Mouse (Mus musculus) c-Kit-positive CD71-positive TER-119-negative erythroid progenitor cells, embryonic 14.5 days (primary cell): ENCODE data around the gene Nos1ap.

Experiments
- DNase-seq: peaks from one replicate; pipeline ENCODE4 v3.0.0-alpha.2; 2013; ENCODE audit warnings: low read depth

The Nos1ap gene

GRCm38 (mm10) chr1:170353335-170353734 lies 236.3 kb downstream of the Nos1ap start:
- DNase-seq, result no peak

- no peak for DNase-seq
Measured at GRCm38 (mm10) chr1:170351080-170351479, 238.6 kb downstream of the Nos1ap start.

- no peak for DNase-seq
Measured at GRCm38 (mm10) chr1:170346266-170346665, 243.4 kb downstream of the Nos1ap start.

DNA sequence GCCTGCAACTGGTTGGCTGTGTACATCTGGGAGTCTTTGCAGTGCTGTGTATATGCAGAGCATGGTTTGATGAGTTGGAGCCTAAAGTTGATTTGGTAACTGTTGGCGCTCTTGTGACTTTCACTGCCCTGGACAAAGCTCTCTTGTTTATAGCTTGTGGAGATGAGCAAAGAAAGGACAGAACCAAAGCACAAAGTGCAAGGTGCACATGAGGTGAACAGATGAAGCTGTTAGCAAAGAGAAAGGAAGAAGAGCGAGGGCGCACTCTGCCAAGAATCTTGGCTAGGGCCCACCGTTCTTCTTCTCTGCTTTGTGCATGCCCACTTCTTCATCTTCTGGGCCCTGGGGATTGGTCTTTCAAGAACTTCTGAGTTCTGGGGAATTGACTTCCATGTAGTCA lies 245.8 kb downstream of the Nos1ap start:
- no peak for DNase-seq

DNA sequence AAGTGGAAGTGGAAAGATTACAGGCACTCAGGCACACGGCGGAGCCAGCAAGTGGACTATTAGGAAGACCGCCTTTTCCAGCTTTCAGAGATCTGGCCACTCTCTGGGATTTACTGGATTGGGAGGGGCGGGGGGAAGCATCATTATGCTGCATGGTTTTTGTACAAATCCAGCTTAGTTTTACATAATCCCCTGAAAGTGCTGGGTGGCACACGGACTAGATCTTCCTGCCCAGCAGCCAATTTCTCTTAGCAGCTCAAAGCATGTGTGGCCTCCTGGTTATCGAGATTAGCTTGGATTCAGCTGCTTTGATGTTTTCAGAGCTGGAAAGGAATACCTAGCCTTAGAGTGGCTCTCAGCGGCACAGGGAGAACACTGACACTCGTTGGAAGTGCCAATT lies 246.6 kb downstream of the Nos1ap start:
- no peak for DNase-seq

- no peak for DNase-seq
Measured at GRCm38 (mm10) chr1:170339943-170340342, 249.7 kb downstream of the Nos1ap start.

- DNase-seq, result no peak
Measured at GRCm38 (mm10) chr1:170332775-170333174, 256.9 kb downstream of the Nos1ap start.

DNA sequence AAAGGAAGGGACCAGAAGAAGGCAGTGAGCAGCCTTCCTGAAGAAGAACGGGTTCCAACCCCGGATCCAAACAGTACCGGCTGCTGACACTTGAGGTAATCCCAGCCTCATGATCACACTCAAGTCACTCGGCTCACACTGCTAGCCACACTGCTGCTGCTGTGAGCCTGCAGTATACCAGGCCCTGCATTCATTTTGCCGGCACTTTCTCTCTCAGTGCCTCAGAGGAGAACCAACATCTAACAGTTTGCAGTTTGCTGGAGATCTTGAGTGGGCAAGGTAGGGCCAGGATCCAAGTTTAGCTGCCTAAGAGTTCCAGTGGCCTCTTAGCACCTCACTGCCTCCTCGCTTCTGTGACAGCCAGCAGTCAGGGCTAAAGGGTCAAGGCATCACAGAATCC lies 257.7 kb downstream of the Nos1ap start:
- no peak for DNase-seq

- no peak for DNase-seq
Measured at GRCm38 (mm10) chr1:170325277-170325676, 264.4 kb downstream of the Nos1ap start.

DNA sequence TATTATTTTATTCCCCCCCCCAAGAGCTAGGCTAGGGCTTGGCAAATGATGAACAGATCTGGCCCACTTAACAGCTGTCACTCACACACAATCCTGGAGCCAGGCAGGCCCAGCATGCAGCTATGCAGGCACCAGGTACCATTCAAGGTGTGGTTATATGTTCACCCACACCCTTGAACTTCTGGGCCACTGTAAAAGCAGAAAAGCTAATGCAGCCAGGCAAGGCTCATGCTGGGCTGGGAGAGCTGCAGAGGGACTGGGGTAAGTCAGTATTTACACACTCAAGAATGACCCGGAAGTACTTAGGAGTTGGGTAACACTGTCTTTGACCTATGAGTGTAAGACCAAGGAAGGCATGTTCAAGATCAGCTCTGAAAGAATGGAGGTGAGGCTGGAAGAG lies 265.3 kb downstream of the Nos1ap start:
- no peak for DNase-seq

DNA sequence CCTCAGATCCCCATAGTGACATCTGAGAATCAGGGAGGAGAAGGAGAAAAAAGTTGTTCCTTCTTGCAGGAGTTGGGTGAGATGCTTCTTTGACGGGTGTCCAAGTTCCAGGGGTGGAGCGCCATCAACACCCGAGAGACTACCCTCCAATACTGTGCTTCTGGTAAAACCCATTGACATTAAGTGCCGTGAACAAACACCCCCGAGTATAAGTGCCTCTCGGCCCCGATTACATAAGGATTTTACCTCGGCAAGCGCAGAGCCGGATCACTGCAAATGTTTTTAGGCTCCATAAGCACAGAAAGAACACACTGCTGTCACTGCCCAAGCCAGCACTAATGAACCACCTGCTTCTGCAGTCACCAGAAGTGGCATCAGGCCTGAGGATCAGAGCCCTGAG lies 266.7 kb downstream of the Nos1ap start:
- no peak for DNase-seq

DNA sequence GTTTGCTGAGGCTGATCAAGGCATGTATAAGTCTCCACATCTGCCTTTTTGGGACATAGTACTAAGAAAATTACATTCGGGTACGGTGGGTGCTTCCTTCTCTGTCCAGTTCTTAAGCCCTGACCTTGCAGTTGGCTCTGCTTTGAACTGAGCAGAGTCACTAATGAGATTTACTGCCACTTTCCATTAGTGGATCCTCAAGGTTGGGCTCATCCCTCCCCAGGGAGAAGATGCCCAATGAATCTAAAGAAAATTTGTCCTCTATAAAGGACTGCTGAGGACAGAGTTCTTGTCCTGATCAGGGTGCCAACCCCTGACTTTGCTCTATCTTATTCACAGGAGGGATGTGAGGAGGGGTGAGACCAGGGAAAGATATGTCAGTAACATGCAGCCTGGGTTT lies 267.6 kb downstream of the Nos1ap start:
- DNase-seq, result no peak

GRCm38 (mm10) chr1:170311431-170311830 lies 278.2 kb downstream of the Nos1ap start:
- no peak for DNase-seq

- no peak for DNase-seq
Measured at GRCm38 (mm10) chr1:170308503-170308902, 281.2 kb downstream of the Nos1ap start, which contains the start of gene Spata46. Gene Spata46, plus strand, starts transcription at chr1:170308803.

GRCm38 (mm10) chr1:170306232-170306631 lies 283.4 kb downstream of the Nos1ap start, which contains the start of gene Gm7694:
Gene Gm7694, minus strand, starts transcription at chr1:170306332.
- no peak for DNase-seq

GRCm38 (mm10) chr1:170305002-170305401 lies 284.7 kb downstream of the Nos1ap start:
- no peak for DNase-seq

DNA sequence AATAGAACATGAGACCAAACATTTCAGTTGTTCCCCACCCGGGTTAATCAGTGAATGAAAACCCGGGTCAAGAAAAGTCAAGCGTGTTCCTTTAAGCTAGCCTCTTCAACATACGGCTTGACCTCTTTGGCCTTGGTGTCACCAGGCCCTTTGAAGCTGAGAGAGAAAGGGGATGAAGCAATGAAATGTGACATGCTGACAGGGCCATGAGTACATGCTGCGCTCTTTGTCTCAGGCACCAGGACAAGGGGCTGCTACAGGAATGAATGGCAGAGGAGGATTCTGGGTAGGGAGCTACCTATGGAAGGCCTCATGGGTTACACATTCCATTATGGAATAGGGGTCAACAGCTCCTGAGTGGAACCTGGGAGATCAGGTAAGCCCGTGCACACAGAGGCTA lies 286.6 kb downstream of the Nos1ap start:
- DNase-seq, result no peak

- no peak for DNase-seq
Measured at GRCm38 (mm10) chr1:170302456-170302855, 287.2 kb downstream of the Nos1ap start.

GRCm38 (mm10) chr1:170301686-170302085 lies 288.0 kb downstream of the Nos1ap start:
- no peak for DNase-seq

- DNase-seq, result no peak
Measured at GRCm38 (mm10) chr1:170299496-170299895, 290.2 kb downstream of the Nos1ap start.

GRCm38 (mm10) chr1:170294786-170295570 lies 294.7 kb downstream of the Nos1ap start:
- no peak for DNase-seq

DNA sequence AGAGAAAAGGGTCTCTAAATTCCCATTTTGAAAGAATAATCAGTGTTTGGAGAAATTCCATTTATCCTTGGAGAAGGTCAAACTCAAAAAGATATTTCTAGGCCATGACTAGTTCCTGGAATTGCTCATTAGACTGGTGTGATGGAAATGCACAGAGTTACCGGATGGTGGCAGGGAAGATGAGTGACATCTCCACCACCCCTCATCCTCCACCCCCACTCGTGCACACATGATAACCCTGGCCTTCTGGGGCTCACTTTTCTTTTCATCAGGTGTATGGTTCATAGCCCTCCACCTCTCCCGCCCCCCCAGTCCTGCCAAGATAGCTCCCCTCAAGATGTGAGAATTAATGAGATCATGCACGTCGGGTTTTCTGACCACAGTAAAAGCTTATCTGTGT lies 296.4 kb downstream of the Nos1ap start:
- no peak for DNase-seq

- peak; percentile 7 for DNase-seq
Measured at GRCm38 (mm10) chr1:170292239-170292951, 297.3 kb downstream of the Nos1ap start.
